Mouse (Mus musculus) frontal cortex, adult (tissue): Measurements from ENCODE around the gene Hectd3.

Experiments used
- ATAC-seq: cut with Nextera tagmentation; 2 replicates; pipeline ENCODE4 v1.9.2; 2017; ENCODE audit warnings: mild to moderate bottlenecking, moderate library complexity, mixed read lengths; ENCODE audit not compliant: low TSS enrichment

Gene Hectd3

DNA sequence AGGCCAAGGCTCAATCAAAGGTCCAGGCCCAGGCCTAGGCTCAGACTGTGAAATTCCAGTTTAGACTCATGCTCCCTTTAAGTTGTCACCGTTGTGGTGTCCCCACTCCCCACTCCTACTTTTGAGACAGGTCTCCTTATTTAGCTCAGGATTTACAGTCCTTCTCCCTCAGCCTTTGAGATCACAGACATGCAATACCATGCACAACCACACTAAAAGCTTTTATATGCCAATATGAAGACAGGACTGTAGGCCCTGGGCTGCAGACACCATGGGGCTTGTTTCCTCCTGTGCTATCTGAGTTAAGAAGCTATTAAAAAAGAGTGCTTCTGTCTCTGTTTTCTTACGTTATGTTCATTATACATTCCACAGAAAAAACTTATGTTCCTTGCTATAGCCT lies 22.6 kb downstream of the Hectd3 start:
- ATAC-seq, result no peak

DNA sequence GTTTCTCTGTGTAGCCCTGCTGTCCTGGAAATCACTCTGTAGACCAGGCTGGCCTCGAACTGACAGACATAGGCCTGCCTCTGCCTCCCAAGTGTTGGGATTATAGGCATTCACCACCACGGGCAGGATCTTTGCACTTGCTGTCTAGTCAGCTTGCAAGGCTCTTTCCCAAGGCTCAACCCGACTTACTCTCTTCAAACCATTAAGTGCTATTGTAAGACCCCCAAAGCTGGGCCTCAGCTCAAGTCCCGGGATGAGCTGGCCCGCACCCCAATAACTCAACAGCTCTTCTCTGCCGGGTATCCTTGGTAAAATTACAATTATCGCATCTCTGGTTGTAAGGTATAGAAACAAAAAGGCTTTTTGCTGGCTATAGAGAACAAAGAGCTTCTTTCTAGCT lies 23.2 kb downstream of the Hectd3 start:
- ATAC-seq, result no peak

DNA sequence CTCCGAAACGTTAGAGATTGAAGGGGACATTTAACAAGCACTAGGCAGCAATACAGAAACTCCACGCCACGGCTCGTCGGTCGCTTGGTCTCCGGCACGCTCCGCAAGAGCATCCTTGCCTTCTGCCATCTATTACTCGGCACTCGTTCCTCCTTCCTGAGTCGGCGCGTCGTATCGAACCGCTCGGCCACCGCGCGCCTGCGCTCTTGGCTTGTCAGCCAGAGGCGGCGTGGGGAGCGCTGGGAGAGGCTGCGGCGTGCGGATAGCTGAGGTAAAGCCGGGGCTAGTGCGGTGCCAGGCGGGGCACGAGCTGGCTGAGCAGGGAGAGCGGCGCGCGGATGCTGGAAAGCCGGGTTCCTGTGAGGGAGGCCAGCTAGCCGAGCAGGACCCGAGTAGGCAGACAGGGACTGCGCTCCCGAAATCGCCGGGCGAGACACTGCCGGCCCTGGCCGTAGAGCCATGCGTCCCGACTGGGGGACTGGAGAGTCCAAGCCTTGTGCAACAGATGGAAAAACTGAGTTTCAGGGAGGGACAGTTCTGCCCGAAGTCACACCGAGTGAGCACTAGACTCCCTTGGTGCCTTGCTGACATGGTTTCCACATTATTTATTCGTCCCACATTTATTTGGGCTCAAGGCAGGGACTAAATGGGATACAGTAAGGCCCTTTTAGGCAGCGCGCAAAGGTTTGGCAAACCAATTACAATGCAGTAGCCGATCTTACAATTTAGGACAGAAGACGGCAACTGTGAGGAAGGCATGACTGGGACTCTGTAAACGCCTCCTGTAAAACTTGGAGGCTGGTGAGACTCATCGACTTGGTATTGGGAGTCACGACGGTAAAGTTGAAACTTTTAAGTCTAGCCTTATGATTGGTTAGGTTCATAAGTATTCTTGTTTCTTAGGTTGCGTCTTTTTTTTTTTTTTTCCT lies 24.4 kb downstream of the Hectd3 start, which contains the start of gene Eif2b3:
Eif2b3 (plus strand) TSS at position 197 of the 929 bp plus-strand sequence.
- peak; percentile 100 for ATAC-seq

DNA sequence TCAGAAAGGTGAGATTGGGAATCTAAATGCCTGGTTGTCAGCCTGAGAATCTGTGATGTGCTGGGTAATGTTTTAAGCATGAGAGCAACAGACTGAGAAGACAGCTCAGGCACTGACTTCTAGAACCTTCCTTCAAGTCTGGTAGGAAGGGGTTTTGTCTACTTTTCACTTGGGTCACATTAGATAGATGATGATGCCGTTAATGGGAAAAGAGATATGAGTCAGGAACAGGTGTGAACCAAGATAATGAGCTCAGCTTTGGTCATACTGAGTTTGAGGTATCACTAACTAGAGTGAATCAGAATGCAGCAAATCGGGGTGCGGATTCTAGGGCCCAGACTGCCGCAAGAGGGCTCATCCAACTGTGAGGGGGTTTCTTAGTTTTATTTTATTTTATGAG lies 28.4 kb downstream of the Hectd3 start:
- no peak for ATAC-seq

DNA sequence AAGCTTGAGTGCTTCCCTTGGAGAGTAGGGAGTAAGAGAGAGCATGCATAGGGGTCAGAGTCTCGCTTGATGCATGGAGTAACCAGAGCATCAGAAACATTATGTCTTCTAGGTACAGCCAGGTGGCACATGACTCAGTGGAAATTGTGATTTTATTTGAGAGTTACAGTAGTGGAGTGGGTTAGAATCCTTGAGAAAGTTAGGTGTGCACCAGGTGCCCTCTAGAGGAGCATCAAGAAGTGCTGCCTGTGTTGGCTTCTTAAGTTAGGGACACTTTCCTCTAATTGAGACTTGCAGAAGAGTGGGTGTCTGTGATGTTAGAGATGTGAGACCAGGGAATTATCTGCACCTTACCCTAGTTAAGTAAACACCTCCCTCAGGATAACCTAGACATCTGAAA lies 36.0 kb downstream of the Hectd3 start:
- ATAC-seq, result no peak

DNA sequence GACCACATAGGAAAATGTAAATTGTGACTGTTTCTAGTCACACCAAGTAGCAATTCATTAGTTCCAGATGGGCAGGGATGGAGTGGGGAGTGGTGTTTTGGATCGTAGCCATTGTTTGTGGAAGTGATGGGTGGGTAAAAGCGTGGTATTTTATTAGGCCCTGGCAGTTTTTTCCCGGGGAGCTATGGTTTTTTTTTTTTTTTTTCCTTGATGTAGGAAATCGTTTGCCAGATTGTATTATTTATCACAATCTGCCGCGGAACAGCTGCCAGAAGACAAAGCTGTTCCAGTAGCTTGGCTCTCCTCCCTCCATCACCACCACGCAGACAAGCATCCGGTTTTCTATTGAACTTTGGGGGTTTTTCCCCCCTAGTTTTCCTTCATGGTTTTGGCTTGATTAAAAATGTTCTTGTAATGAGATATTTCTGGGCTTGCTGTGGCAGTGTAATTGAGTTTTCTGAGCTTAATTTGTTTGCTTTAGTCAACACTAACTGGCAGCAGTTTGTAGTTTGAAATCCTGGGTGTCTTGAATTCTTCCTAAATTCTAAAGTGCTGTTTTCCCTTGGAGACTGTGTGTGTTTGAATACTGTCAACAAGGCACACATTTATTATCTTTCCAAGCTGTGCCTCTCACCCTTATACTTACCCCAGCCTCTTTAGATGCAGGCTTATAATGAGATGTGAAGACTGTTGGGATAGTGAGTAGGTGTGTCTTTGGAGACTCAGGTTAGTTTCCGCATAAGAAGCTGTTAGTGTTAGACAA lies 45.0 kb downstream of the Hectd3 start:
- peak; percentile 27; the same call in 1 of the 2 replicates for ATAC-seq

DNA sequence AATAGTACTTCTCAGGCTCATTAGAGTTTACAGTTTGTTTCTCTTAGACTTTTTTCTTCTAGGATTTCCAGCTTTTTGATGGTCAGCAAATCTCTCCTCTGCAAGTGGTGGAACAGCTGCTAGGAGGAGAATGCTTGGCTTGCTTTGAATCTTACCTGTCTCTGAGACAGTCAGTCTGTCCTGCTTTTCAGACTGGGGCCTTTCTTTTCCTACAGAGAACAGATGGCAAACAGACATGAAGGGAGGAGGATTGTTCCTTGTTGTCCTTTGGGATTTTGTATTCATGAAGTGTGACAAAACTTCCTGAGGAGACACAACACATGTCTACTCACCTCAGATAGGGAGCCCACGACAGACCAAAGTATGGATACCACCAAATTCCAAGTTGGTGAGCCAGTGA lies 45.7 kb downstream of the Hectd3 start:
- no peak for ATAC-seq

DNA sequence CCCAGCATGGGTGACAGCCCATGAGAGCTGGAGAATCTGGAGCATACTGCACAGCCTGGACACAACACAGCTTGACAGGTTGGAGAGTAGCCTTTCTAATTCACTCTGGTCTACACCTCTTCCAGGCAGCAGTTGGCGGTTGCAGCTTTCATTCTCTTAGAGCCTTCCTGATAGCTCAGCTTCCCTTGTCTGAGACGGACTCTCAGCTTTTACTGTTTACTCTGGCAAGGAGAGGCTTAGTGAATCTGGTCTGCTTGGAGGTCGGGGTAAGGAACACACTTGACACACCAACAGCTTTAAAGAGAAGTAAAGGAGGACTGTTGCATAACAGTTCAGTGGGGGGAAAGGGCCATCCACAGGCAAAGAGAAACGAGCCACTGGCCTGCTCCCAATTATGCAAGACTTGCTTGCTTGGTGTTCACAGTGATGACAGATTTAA lies 46.2 kb downstream of the Hectd3 start:
- no peak for ATAC-seq

DNA sequence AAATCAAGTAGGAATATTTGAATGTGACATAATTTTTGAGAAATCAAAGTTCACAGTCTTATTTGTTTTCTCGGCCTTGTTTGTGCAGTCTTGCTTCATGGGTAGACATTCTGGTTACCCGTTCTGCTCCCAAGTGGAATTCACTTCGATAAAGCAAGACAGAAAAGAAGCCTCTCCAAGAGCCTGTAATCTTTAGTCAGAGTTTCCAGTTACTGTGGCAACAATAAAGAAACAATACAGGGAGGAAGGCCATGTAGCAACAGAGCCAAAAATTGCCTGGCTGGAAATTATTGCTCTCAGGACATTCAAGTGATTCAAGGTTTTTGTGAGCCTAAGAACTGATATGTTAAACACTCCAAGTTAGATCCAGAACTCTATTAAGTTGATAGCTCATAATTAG lies 53.7 kb downstream of the Hectd3 start:
- ATAC-seq, result no peak

DNA sequence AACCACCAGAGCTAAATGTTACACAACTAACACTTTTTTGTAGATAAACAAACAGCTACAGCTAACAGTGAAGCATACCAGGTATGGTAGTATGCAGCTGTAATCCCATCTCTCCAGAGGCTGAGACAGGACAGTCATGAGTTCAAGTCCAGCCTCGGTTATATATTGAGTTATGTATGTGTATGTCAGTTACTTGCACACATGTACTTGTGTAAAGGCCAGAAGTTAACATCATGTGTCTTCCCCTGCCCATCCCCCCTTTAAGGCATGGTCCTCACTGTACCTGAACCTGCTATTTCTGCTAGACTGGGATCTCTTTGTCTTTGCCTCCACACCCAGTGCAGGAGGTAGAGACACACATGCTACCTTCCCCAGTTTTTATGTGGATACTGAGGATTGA lies 54.4 kb downstream of the Hectd3 start:
- no peak for ATAC-seq

DNA sequence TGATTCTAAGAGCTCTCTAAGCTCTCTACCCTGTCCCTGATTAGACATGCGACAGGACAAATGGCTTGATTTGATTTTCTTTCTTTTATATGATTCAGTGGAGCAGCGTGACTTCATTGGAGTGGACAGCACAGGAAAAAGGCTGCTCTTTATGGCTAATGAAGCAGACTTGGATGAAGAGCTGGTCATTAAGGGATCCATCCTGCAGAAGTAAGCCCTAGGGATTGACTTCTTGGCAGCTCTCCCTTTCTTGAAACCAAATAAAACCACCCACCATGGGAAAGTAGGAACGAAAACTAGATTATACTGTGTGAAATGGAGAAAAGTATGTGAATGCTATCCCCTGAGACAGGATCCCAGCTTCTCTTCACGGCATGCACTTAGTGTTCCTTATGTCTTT lies 57.5 kb downstream of the Hectd3 start:
- ATAC-seq, result no peak

DNA sequence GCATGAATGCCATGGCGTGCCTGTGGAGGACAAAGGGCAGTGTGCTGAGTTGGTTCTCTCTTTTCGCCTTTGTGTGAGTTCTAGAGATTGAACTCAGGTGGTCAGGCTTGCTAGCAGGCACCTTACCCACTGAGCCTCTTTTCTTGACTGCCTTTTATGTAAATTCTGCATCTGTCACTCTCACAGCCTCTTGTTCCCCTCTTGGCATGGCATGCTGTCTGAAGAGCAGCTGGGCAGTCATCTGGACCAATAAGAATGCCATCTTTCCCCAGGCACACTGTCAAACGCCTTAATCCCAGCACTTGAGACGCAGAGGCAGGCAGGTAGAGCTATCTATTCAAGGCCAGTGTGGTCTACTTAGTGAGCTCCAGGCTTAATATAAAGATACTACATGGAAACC lies 58.8 kb downstream of the Hectd3 start:
- no peak for ATAC-seq
